Mouse (Mus musculus) heart, postnatal 4 days (tissue): Measurements from ENCODE around the gene Pcna. TPM values are rescaled to one million over a fixed set of nuclear protein-coding genes. Genes with fewer than 3 reads are reported as not detected.

ENCODE experiments used
- DNase-seq: peaks from one replicate; pipeline ENCODE4 v3.0.0; 2021
- total RNA-seq, 2 experiments: library from RNA; stranded (reverse); gene quantifications; 2 replicates each; pipeline ENCODE4 v1.2.3; 2021

The Pcna gene
- total RNA-seq, 2 experiments from 2014 or later: 182 to 184 TPM

GRCm38 (mm10) chr2:132233985-132234765, 18.9 kb downstream of the Pcna start:
- DNase-seq: no peak

DNA sequence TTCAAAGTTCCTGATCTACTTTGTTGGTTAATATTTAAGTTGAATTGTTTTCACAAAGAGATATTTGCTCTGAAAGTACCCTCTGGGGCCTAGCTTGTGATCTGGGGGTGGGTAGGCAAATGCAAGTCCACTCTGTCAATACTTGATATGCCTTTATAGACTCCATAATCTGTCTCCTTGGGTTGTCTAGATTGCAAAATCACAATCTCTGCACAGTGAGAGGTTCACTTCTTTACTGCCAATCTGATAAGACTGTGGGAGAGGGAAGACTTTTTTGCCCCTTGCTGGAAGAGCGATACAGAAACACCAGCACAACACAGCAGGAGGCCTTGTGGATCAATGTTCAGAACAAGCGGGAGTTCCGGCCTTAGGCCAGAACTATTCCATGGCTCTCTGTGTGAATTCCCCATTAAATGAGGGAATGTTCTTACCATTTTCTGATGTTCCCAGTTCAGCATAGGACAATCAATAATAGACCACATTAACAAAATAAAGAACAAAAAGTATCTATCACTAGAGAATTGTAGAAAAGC, 20.6 kb downstream of the Pcna start:
- DNase-seq: no peak

GRCm38 (mm10) chr2:132224359-132224758, 28.8 kb downstream of the Pcna start:
- no peak for DNase-seq

- no peak for DNase-seq
Measured at GRCm38 (mm10) chr2:132221611-132222073, 31.5 kb downstream of the Pcna start.

DNA sequence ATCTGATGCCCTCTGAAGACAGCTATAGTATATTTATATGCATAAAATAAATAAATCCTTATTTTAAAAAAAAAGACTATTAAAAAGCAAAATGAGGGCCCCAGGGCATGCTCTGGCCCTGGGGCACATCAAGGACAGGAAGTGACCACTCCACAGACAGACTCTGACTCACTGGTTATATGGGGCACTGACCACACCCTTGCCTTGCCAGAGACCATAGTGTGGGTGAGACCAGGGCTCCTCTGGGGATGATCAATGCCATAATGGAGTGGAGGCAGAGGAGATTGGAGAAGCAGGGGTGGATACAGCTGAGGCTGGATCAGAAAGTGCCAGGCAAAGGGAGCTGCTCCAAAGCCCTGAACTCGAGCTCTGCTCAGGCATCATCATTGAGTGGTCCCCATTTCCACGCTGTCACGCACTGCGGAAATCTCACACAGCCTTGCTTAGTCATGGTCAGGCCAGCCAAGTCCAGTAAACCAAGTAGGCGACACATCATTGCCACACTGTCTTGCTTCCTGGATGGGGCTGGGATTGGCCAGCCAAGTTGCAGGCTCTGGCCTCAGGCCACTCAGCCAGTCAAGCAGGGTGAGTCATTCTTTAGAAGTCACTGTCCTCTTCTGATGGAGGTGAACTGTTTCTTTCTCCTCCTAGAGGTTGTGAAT, 41.0 kb downstream of the Pcna start:
- DNase-seq: no peak

GRCm38 (mm10) chr2:132210806-132211312, 42.3 kb downstream of the Pcna start:
- no peak for DNase-seq

DNA sequence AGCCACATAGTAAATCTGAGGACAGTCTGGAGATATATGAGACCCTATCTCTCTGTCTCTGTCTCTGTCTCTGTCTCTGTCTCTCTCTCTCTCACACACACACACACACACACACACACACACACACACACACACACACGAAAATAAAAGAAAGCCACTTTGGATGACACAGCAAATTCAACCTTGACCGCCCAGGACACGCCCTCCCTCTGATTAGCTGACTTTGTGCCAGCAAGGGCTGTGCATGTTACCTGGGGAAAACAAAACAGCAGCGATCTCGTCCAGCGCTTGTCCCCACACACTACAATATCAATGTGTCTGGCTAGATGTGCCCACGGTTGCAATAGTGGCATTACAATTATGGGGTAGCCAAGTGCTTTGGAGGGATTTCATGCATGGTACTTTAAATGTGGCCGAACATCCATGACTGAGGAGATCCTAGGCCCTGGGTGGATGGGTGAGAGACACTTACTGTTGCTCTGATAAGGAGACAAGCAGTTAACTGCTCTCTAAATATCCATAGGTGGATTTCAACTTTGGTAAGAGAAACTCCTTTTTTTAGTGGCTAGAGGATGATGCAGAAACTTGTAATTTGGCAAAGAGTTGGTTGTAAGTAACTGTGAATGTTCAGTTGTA, 44.8 kb downstream of the Pcna start:
- DNase-seq: no peak

DNA sequence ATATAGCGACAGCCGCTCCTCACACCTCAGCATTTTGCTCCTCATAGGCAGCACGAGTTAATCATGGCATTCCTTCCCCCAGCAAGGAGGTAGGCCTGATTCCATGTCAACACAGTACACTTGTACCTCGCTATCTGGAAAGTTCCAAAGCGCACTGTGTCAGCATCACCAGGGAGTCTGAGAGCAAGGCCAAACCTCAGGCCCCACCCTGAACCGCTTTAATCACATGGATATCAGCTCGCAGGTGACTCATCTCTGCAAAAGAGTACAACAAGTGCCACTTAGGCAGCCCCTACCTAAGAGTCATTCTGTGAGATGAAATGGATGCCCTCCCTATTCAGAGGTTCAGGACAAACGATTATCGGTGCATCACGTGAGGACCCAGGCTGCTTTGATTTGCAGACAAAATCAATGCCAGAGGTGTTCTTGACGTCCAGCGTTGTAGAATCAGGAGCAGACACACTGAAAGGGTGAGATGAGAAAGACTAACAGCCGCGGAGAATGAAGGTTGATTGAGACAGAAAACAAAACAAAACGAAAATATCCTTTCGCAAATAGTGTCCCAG, 46.7 kb downstream of the Pcna start:
- DNase-seq: no peak

DNA sequence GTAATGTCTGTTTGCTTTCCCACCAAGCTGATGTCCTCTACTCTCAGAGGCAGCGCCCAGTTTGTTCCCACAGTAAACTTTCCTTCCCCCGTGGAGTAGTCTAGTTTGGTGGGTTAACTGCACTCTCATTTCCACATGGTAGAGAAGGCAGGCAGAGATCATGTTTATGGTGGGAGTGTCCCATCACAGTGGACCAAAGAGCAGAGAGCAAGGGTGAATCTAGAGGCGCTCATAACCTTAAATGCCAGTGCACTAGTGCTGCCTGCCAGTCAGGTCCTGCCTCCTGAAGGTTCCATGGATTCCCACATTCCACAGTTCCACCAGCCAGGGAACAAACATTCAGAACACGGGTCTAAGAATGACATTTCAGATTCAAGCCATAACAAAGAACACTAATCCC, 47.6 kb downstream of the Pcna start:
- no peak for DNase-seq

DNA sequence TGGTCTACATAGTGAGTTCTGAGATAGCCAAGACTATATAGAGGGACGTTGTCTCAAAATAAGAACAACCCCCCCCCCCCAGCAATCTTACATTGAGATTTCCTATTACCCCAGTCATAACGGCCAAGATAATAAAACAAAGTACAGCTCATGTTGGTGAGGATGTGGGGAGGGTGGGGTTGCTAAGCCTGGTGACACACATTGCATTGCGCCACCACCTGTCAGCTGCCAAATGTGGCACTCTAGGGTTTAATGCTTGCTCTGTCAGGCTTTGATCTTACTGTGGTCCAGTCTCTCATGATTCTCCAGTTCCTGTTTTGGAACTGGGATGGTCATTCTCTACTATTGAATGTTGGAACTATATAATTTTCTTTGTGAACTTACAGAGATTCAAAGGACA, 49.3 kb downstream of the Pcna start:
- no peak for DNase-seq

DNA sequence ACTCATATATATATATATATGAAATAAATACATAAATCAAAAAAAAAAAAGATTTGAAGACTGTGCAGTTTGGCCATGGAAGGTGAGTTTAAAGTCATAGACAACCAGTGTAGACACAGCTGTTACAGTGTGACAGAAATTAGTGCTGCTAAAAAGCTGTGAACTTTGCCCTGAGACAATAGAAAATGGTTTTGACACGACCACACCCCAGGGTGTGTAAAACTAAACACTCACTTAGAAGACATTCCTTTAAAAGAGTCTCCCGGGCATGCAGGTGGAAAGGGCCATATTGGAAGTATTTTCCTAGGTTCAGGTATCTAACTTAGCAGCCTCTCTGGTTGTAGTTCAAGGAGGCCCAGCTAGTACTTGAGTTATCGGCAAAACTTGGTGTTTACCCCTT, 49.9 kb downstream of the Pcna start:
- DNase-seq: no peak

Other genes with a start within 250 kb of the Pcna start
- 10 to 100 TPM; 13.7 to 15.2 TPM for gene Rassf2, start 223.1 kb downstream of the Pcna start, total RNA-seq
- gene Slc23a2, start 108.2 kb downstream of the Pcna start, total RNA-seq: 10 to 100 TPM; 20.3 to 22.8 TPM
- gene Tmem230, start 5.5 kb downstream of the Pcna start, total RNA-seq: 10 to 100 TPM; 22.6 to 24.4 TPM
- gene Cds2, start 9.8 kb upstream of the Pcna start, total RNA-seq: 10 to 100 TPM; 63.9 to 73.8 TPM
- gene Prokr2, start 132.1 kb upstream of the Pcna start, total RNA-seq: under 1 TPM; 0.29 to 0.45 TPM